Mouse (Mus musculus): ENCODE measurements at regions not wholly inside any gene's neighbourhood (a gene's known extent, or its start where the extent isn't known, plus 50 kb on each side); places are given as distances from the start of the nearest gene placed in this dataset.
"Not testable (repeated sequence)": the region's sequence is repeated elsewhere in the genome, so short reads cannot be mapped to it uniquely, and the experiment has no call there.

- WGBS = 82% methylated on average over 1 of the region's 1 CpGs
- not testable (repeated sequence) for H3K9me3 ChIP-seq (replicated peaks; ENCODE audit: control insufficient read depth, low read length); ATAC-seq (ENCODE audit: insufficient read depth, low FRiP score); H3K36me3 ChIP-seq (ENCODE audit: control insufficient read depth, insufficient read depth, low read length); H3K4me1 ChIP-seq (ENCODE audit: control insufficient read depth, insufficient read depth, low read length); H3K4me3 ChIP-seq (replicated peaks; ENCODE audit: low read length); H3K27me3 ChIP-seq (ENCODE audit: control insufficient read depth, insufficient read depth, low read length); H3K9ac ChIP-seq (ENCODE audit: low read length); H3K4me2 ChIP-seq (ENCODE audit: low read depth, low read length); H3K27ac ChIP-seq (ENCODE audit: low read length)
Measured at GRCm38 (mm10) chr8:20264612-20265011, 98.4 kb downstream of the Gm15319 start.

GRCm38 (mm10) chr8:20264106-20264505 is 98.9 kb downstream of the Gm15319 start:
- H3K9me3 ChIP-seq (replicated peaks; ENCODE audit: control insufficient read depth, low read length); H3K4me2 ChIP-seq (ENCODE audit: low read depth, low read length); ATAC-seq (ENCODE audit: insufficient read depth, low FRiP score); H3K27me3 ChIP-seq (ENCODE audit: control insufficient read depth, insufficient read depth, low read length); H3K4me3 ChIP-seq (replicated peaks; ENCODE audit: low read length); H3K27ac ChIP-seq (ENCODE audit: low read length); H3K36me3 ChIP-seq (ENCODE audit: control insufficient read depth, insufficient read depth, low read length); H3K4me1 ChIP-seq (ENCODE audit: control insufficient read depth, insufficient read depth, low read length); H3K9ac ChIP-seq (ENCODE audit: low read length): not testable (repeated sequence)
- WGBS = 85% methylated on average over 3 of the region's 3 CpGs

- not testable (repeated sequence) for H3K9ac ChIP-seq (ENCODE audit: low read length); H3K36me3 ChIP-seq (ENCODE audit: control insufficient read depth, insufficient read depth, low read length); ATAC-seq (ENCODE audit: insufficient read depth, low FRiP score); H3K27ac ChIP-seq (ENCODE audit: low read length); H3K27me3 ChIP-seq (ENCODE audit: control insufficient read depth, insufficient read depth, low read length); H3K4me3 ChIP-seq (replicated peaks; ENCODE audit: low read length); H3K9me3 ChIP-seq (replicated peaks; ENCODE audit: control insufficient read depth, low read length); H3K4me2 ChIP-seq (ENCODE audit: low read depth, low read length); H3K4me1 ChIP-seq (ENCODE audit: control insufficient read depth, insufficient read depth, low read length)
- WGBS = 72% methylated on average over 6 of the region's 7 CpGs
Measured at GRCm38 (mm10) chr8:20262847-20263570, 100.0 kb downstream of the Gm15319 start.

GRCm38 (mm10) chr8:20262253-20262652 is 100.8 kb downstream of the Gm15319 start:
- not testable (repeated sequence) for H3K4me3 ChIP-seq (replicated peaks; ENCODE audit: low read length); H3K36me3 ChIP-seq (ENCODE audit: control insufficient read depth, insufficient read depth, low read length); H3K9me3 ChIP-seq (replicated peaks; ENCODE audit: control insufficient read depth, low read length); H3K27ac ChIP-seq (ENCODE audit: low read length); H3K4me2 ChIP-seq (ENCODE audit: low read depth, low read length); H3K9ac ChIP-seq (ENCODE audit: low read length); H3K4me1 ChIP-seq (ENCODE audit: control insufficient read depth, insufficient read depth, low read length); H3K27me3 ChIP-seq (ENCODE audit: control insufficient read depth, insufficient read depth, low read length)
- WGBS = no CpG with 5 or more reads among the region's 3 CpGs
- peak; percentile 50; the same call in 1 of the 2 replicates for ATAC-seq (ENCODE audit: insufficient read depth, low FRiP score)

- not testable (repeated sequence) for H3K4me3 ChIP-seq (replicated peaks; ENCODE audit: low read length); ATAC-seq (ENCODE audit: insufficient read depth, low FRiP score); H3K9ac ChIP-seq (ENCODE audit: low read length); H3K27ac ChIP-seq (ENCODE audit: low read length); H3K4me1 ChIP-seq (ENCODE audit: control insufficient read depth, insufficient read depth, low read length); H3K36me3 ChIP-seq (ENCODE audit: control insufficient read depth, insufficient read depth, low read length); H3K4me2 ChIP-seq (ENCODE audit: low read depth, low read length); H3K27me3 ChIP-seq (ENCODE audit: control insufficient read depth, insufficient read depth, low read length); H3K9me3 ChIP-seq (replicated peaks; ENCODE audit: control insufficient read depth, low read length)
- WGBS = 45% methylated on average over 5 of the region's 9 CpGs
Measured at GRCm38 (mm10) chr8:20261452-20262181, 101.4 kb downstream of the Gm15319 start.

- not testable (repeated sequence) for ATAC-seq (ENCODE audit: insufficient read depth, low FRiP score)
- no CpG with 5 or more reads among the region's 2 CpGs for WGBS
Measured at GRCm38 (mm10) chr8:20261007-20261406, 102.0 kb downstream of the Gm15319 start.

GRCm38 (mm10) chr8:20260125-20260640 is 102.8 kb downstream of the Gm15319 start:
- not testable (repeated sequence) for H3K4me1 ChIP-seq (ENCODE audit: control insufficient read depth, insufficient read depth, low read length); H3K27me3 ChIP-seq (ENCODE audit: control insufficient read depth, insufficient read depth, low read length); H3K4me3 ChIP-seq (replicated peaks; ENCODE audit: low read length); ATAC-seq (ENCODE audit: insufficient read depth, low FRiP score); H3K4me2 ChIP-seq (ENCODE audit: low read depth, low read length); H3K9ac ChIP-seq (ENCODE audit: low read length); H3K36me3 ChIP-seq (ENCODE audit: control insufficient read depth, insufficient read depth, low read length); H3K27ac ChIP-seq (ENCODE audit: low read length); H3K9me3 ChIP-seq (replicated peaks; ENCODE audit: control insufficient read depth, low read length)
- WGBS = 81% methylated on average over 4 of the region's 7 CpGs

More at GRCm38 (mm10) chr8:20261007-20261406, 102.0 kb downstream of the Gm15319 start:
- not testable (repeated sequence) for H3K9me3 ChIP-seq (replicated peaks; ENCODE audit: control insufficient read depth, low read length); H3K36me3 ChIP-seq (ENCODE audit: control insufficient read depth, insufficient read depth, low read length); H3K27me3 ChIP-seq (ENCODE audit: control insufficient read depth, insufficient read depth, low read length); H3K4me2 ChIP-seq (ENCODE audit: low read depth, low read length); H3K9ac ChIP-seq (ENCODE audit: low read length); H3K27ac ChIP-seq (ENCODE audit: low read length); H3K4me1 ChIP-seq (ENCODE audit: control insufficient read depth, insufficient read depth, low read length); H3K4me3 ChIP-seq (replicated peaks; ENCODE audit: low read length)

- H3K36me3 ChIP-seq (ENCODE audit: control insufficient read depth, insufficient read depth, low read length); H3K27me3 ChIP-seq (ENCODE audit: control insufficient read depth, insufficient read depth, low read length); H3K9me3 ChIP-seq (replicated peaks; ENCODE audit: control insufficient read depth, low read length); H3K9ac ChIP-seq (ENCODE audit: low read length); H3K4me3 ChIP-seq (replicated peaks; ENCODE audit: low read length); ATAC-seq (ENCODE audit: insufficient read depth, low FRiP score); H3K4me1 ChIP-seq (ENCODE audit: control insufficient read depth, insufficient read depth, low read length); H3K4me2 ChIP-seq (ENCODE audit: low read depth, low read length); H3K27ac ChIP-seq (ENCODE audit: low read length): not testable (repeated sequence)
- WGBS = 83% methylated on average over 6 of the region's 8 CpGs
Measured at GRCm38 (mm10) chr8:20259662-20260061, 103.3 kb downstream of the Gm15319 start.
